Mouse (Mus musculus) brain, embryonic 14.5 days (tissue): ENCODE data around the gene Tas2r136. TPM values are rescaled to one million over a fixed set of nuclear protein-coding genes. Genes with fewer than 3 reads are reported as not detected.

Experiments used
- DNase-seq: peaks from one replicate; pipeline ENCODE4 v3.0.0-alpha.2; 2011; ENCODE audit warnings: low read depth
- CTCF ChIP-seq: fragments of 200-500 bp; IDR thresholded peaks from 2 replicates; pipeline ENCODE4 v1.5.1; 2012; ENCODE audit warnings: inconsistent platforms, mild to moderate bottlenecking, moderate library complexity, borderline replicate concordance; ENCODE audit not compliant: insufficient read depth, insufficient read length; ENCODE audit errors: extremely low read depth
- POLR2A ChIP-seq: fragments of 200-500 bp; IDR thresholded peaks from 2 replicates; pipeline ENCODE4 v1.6.1; 2012; ENCODE audit warnings: mild to moderate bottlenecking, inconsistent platforms, borderline replicate concordance; ENCODE audit not compliant: poor library complexity, insufficient read depth, insufficient read length, severe bottlenecking; ENCODE audit errors: extremely low read depth
- polyA plus RNA-seq: library from polyadenylated mRNA; depleted of rRNA; stranded (reverse); fragments of >200 nt; gene quantifications from 2 replicates; pipeline ENCODE4 v1.2.3, GENCODE M21; 2012; rRNA removed

The Tas2r136 gene
- not detected in 2 replicates for polyA plus RNA-seq

GRCm38 (mm10) chr6:132778062-132778461, at the start of gene Tas2r136:
Tas2r136 (minus strand) TSS chr6:132778162.
- DNase-seq: no peak

GRCm38 (mm10) chr6:132802518-132802917, 24.6 kb upstream of the Tas2r136 start, which contains the start of gene Tas2r117:
Tas2r117 (plus strand) TSS chr6:132802818.
- no peak for DNase-seq
- TF ChIP-seq CTCF (no peak), POLR2A (no peak)

More at GRCm38 (mm10) chr6:132778062-132778461, at the start of gene Tas2r136:
- TF ChIP-seq POLR2A (no peak), CTCF (no peak)

GRCm38 (mm10) chr6:132795393-132795792, 17.4 kb upstream of the Tas2r136 start:
- DNase-seq: no peak
- TF ChIP-seq CTCF (no peak), POLR2A (no peak)

- TF ChIP-seq POLR2A (no peak), CTCF (no peak)
- DNase-seq: no peak
Observed at GRCm38 (mm10) chr6:132761831-132762230, 16.1 kb downstream of the Tas2r136 start, which contains the start of gene Tas2r102. Tas2r102 (plus strand) TSS chr6:132762131.

GRCm38 (mm10) chr6:132754430-132754829, 23.5 kb downstream of the Tas2r136 start, which contains the start of gene Tas2r124:
Tas2r124 (plus strand) TSS chr6:132754730.
- DNase-seq: no peak
- TF ChIP-seq CTCF (no peak), POLR2A (no peak)

- no peak for TF ChIP-seq CTCF
- TF ChIP-seq POLR2A: no peak
- no peak for DNase-seq
Observed at GRCm38 (mm10) chr6:132750206-132750605, 27.8 kb downstream of the Tas2r136 start.

GRCm38 (mm10) chr6:132737935-132738334, 40.0 kb downstream of the Tas2r136 start, which contains the start of gene Tas2r115:
Tas2r115 (minus strand) TSS chr6:132738035.
- DNase-seq: no peak
- TF ChIP-seq POLR2A (no peak), CTCF (no peak)

Other genes starting within 250 kb of the Tas2r136 start
- gene Prh1, start 208.4 kb downstream of the Tas2r136 start, polyA plus RNA-seq: not detected in 2 replicates
- gene Prp2, start 182.2 kb downstream of the Tas2r136 start, polyA plus RNA-seq: not detected in 2 replicates
- gene A630073D07Rik, start 126.6 kb downstream of the Tas2r136 start, polyA plus RNA-seq: not detected in 2 replicates
- not detected in 2 replicates for gene Tas2r120, start 121.2 kb downstream of the Tas2r136 start, polyA plus RNA-seq
- gene Tas2r121, start 77.2 kb downstream of the Tas2r136 start, polyA plus RNA-seq: not detected in 2 replicates
- not detected in 2 replicates for gene Tas2r122, start 66.2 kb downstream of the Tas2r136 start, polyA plus RNA-seq
- not detected in 2 replicates for gene Tas2r115, start 40.1 kb downstream of the Tas2r136 start, polyA plus RNA-seq
- not detected in 2 replicates for gene Tas2r124, start 23.4 kb downstream of the Tas2r136 start, polyA plus RNA-seq
- gene Tas2r102, start 16.0 kb downstream of the Tas2r136 start, polyA plus RNA-seq: not detected in 2 replicates
- not detected in 2 replicates for gene Tas2r117, start 24.7 kb upstream of the Tas2r136 start, polyA plus RNA-seq
- not detected in 2 replicates for gene Tas2r123, start 69.0 kb upstream of the Tas2r136 start, polyA plus RNA-seq
- gene Tas2r116, start 77.3 kb upstream of the Tas2r136 start, polyA plus RNA-seq: not detected in 2 replicates
- gene Tas2r110, start 89.8 kb upstream of the Tas2r136 start, polyA plus RNA-seq: not detected in 2 replicates
- not detected in 2 replicates for gene Tas2r113, start 114.8 kb upstream of the Tas2r136 start, polyA plus RNA-seq
- not detected in 2 replicates for gene Tas2r125, start 131.5 kb upstream of the Tas2r136 start, polyA plus RNA-seq
- gene Tas2r129, start 172.9 kb upstream of the Tas2r136 start, polyA plus RNA-seq: not detected in 2 replicates
- not detected in 2 replicates for gene Tas2r131, start 179.8 kb upstream of the Tas2r136 start, polyA plus RNA-seq
- not detected in 2 replicates for gene Tas2r109, start 202.8 kb upstream of the Tas2r136 start, polyA plus RNA-seq